Mouse (Mus musculus) hindbrain, postnatal 0 days (tissue): ENCODE data around the gene Stat5b. TPM values are rescaled to one million over a fixed set of nuclear protein-coding genes. Genes with fewer than 3 reads are reported as not detected.

Source experiments
- ATAC-seq: fragments of 200-750 bp; cut with Nextera tagmentation; 2 replicates; pipeline ENCODE4 v1.8.0; 2017; ENCODE audit warnings: mild to moderate bottlenecking, moderate TSS enrichment, moderate library complexity
- DNase-seq: peaks from one replicate; pipeline ENCODE4 v3.0.0-alpha.2; 2015; ENCODE audit warnings: low spot score
- H3K27ac ChIP-seq: fragments of 300-500 bp; sonication (generic); 2 replicates; pipeline ENCODE4 v1.5.1; 2014; ENCODE audit warnings: mild to moderate bottlenecking
- H3K27me3 ChIP-seq: fragments of 300-500 bp; sonication (generic); 2 replicates; pipeline ENCODE4 v1.6.1; 2014; ENCODE audit warnings: low read length, mixed read lengths; ENCODE audit not compliant: insufficient read depth
- H3K36me3 ChIP-seq: fragments of 300-500 bp; sonication (generic); 2 replicates; pipeline ENCODE4 v1.6.1; 2014; ENCODE audit warnings: low read length, mixed read lengths; ENCODE audit not compliant: insufficient read depth
- H3K4me1 ChIP-seq: fragments of 300-500 bp; sonication (generic); 2 replicates; pipeline ENCODE4 v1.6.1; 2014; ENCODE audit warnings: antibody characterized with exemption, low read length, mixed read lengths; ENCODE audit not compliant: insufficient read depth
- H3K4me2 ChIP-seq: fragments of 300-500 bp; sonication (generic); 2 replicates; pipeline ENCODE4 v1.6.1; 2014; ENCODE audit warnings: low read depth, mild to moderate bottlenecking, low read length, moderate library complexity, mixed read lengths
- H3K4me3 ChIP-seq: fragments of 300-500 bp; sonication (generic); 2 replicates; pipeline ENCODE4 v1.5.1; 2014; ENCODE audit warnings: low read length
- H3K9ac ChIP-seq: fragments of 300-500 bp; sonication (generic); replicated peaks from 2 replicates; pipeline ENCODE4 v1.6.1; 2014; ENCODE audit warnings: mild to moderate bottlenecking, low read length, moderate library complexity, mixed read lengths
- H3K9me3 ChIP-seq: fragments of 300-500 bp; sonication (generic); 2 replicates; pipeline ENCODE4 v1.6.1; 2016; ENCODE audit warnings: low read length, mixed read lengths
- CTCF ChIP-seq: IDR thresholded peaks from 2 replicates; pipeline ENCODE4 v1.5.1; 2016; ENCODE audit warnings: antibody characterized with exemption, control low read depth, low read depth
- WGBS: fragments of 180-500 bp; shearing (Covaris S2); extraction: QIAGEN DNeasy Blood & Tissue Kit; methylation state at CpG from one replicate; pipeline ENCODE4 v1.1.7; 2014; 5-methylcytosine and 5-hydroxymethylcytosine counted together
- polyA plus RNA-seq: library from polyadenylated mRNA; unstranded; fragments of >200 nt; fragmentation: Nextera tagmentation; extraction: Ambion mirVana; gene quantifications from 2 replicates; pipeline ENCODE4 v1.2.1, GENCODE M21; 2015
- total RNA-seq: library from RNA; depleted of rRNA; stranded (reverse); fragments of >200 nt; gene quantifications from 2 replicates; pipeline ENCODE4 v1.2.3, GENCODE M21; 2014; rRNA removed

The Stat5b gene
- total and polyA plus RNA-seq, 2 experiments from 2014 or later, result 12.8 to 25.0 TPM

DNA sequence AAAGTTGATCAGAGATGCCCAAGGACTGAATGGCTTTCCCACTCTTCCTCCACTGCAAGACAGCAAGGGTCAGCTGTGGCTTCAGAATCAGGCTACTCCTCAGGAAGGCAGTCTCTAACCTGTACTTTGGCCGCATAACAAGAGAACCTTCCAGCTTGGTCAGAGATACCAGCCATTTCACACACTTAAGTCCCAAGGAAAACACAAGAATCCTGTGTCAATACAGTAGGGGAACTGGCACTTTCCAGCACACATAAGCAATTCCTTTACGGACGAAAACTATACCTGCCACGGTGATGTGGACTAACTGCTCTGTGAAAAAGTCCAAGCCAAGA is 113.8 kb downstream of the Stat5b start:
- ATAC-seq, result no peak
- Histone ChIP-seq H3K9me3 (no peaks in the 10 kb centered on the region), H3K4me3 (peak overlapping the region; percentile 84), H3K27me3 (no peaks in the 10 kb centered on the region), H3K4me2 (peak overlapping the region; percentile 84), H3K36me3 (no peaks in the 10 kb centered on the region), H3K27ac (no peak overlapping the region), H3K4me1 (peaks cover 13% of the 10 kb centered on the region), H3K9ac (peak overlapping the region; percentile 73; the same call in 1 of the 2 replicates)
- DNase-seq, result no peak
- no peak for TF ChIP-seq CTCF
- 85% methylated on average over 4 of the region's 4 CpGs for WGBS

DNA sequence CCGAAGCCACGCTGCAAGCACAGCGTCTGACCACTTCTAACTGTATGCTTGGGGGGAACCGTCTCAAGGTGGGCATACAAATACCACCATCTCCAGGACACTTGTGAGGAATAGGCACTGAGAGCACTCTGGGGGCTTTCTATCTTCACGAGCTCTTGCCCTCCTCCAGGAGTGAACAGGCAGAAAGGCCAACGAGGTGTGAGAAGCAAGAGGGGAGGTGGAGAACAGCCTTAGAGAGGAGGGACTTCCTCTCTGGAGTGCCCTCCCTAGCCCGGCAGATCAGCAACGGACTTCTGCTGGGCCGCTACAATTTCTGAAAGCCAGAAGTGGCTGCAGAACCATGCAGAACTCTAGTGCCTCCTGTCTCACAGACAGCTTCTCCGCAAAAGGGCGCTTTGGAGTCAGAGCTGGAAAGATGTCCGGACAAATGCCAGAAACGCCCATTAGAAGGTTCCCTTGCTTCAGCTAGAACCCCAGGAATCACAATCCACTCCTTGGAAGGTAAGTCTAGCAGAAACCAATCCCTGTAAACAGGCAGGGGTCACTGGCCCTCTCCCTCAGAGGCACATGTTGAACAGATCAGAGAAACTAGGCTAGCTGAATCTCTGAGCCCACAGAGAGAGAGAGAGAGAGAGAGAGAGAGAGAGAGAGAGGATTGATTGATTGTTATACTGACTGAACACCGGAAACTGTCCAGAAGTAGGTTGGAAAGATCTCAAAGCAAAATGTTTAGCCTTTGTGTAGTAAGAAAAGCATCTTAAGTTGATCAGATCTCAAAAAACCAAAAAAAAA is 114.4 kb downstream of the Stat5b start:
- Histone ChIP-seq H3K9ac (0 out of 2 replicates have a peak overlapping the region, but pooled peaks have one; percentile 17), H3K27me3 (no peaks in the 10 kb centered on the region), H3K4me2 (peak overlapping the region; percentile 84), H3K9me3 (no peaks in the 10 kb centered on the region), H3K4me1 (peaks cover 13% of the 10 kb centered on the region), H3K36me3 (no peaks in the 10 kb centered on the region), H3K4me3 (no peak overlapping the region), H3K27ac (no peak overlapping the region)
- ATAC-seq (no peak), DNase-seq (no peak)
- WGBS, result 80% methylated on average over 14 of the region's 14 CpGs
- TF ChIP-seq CTCF, result no peak

DNA sequence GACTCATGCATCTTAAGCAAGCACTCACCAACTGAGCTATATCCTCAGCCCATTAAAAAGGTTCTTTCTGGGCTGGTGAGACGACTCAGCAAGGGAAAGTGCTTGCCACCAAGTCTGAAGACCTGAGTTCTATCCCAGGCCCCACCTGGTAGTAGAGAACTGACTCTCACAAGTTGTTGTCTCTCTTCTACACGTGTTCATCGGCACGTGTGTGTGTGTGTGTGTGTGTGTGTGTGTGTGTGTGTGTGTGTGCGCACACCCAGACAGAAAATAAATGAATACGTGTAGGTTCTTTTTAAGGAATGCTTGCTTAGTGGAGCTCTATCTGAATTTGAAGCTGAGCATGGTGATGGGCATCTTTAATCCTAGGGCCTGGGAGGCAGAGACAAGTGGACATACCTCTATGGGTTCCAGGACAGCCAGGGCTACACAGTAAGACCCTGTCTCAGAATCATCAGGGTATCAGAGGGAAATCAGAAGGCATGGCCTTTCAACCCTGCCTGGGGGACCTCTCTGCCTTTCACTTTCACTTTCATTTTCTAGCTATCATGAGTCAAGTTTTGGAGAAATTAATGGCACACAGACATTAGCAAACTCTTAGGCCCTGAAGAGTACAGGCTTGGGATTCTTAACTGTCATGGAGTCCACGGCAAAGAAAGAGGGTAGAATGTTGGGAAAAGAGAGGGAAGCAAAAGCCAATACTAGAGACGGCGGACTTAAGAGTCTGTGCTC is 115.2 kb downstream of the Stat5b start:
- H3K9me3 ChIP-seq, result no peaks in the 10 kb centered on the region
- no peak overlapping the region for H3K4me2 ChIP-seq
- 89% methylated on average over 9 of the region's 9 CpGs for WGBS
- no peaks in the 10 kb centered on the region for H3K27me3 ChIP-seq
- ATAC-seq (no peak), DNase-seq (no peak)
- no peak overlapping the region for H3K4me3 ChIP-seq
- no peak overlapping the region for H3K9ac ChIP-seq
- no peak overlapping the region for H3K27ac ChIP-seq
- TF ChIP-seq CTCF, result no peak
- H3K4me1 ChIP-seq, result peaks cover 13% of the 10 kb centered on the region
- H3K36me3 ChIP-seq, result no peaks in the 10 kb centered on the region

Other genes starting within 250 kb of the Stat5b start
- 125 and 131 TPM in 2 replicates for gene Nkiras2, start 231.5 kb downstream of the Stat5b start, total RNA-seq
- 77.5 and 82.1 TPM in 2 replicates for gene Nkiras2, start 231.5 kb downstream of the Stat5b start, polyA plus RNA-seq
- gene Dnajc7, start 230.6 kb downstream of the Stat5b start, total RNA-seq, result 64.6 and 73.8 TPM in 2 replicates
- 237 and 246 TPM in 2 replicates for gene Dnajc7, start 230.6 kb downstream of the Stat5b start, polyA plus RNA-seq
- 9.8 and 13.0 TPM in 2 replicates for gene Zfp385c, start 158.3 kb downstream of the Stat5b start, total RNA-seq
- gene Zfp385c, start 158.3 kb downstream of the Stat5b start, polyA plus RNA-seq, result 10.0 and 11.3 TPM in 2 replicates
- 0.61 and 1.2 TPM in 2 replicates for gene Dhx58, start 146.5 kb downstream of the Stat5b start, total RNA-seq
- 2.7 and 3.1 TPM in 2 replicates for gene Dhx58, start 146.5 kb downstream of the Stat5b start, polyA plus RNA-seq
- gene Kat2a, start 138.3 kb downstream of the Stat5b start, total RNA-seq, result 62.6 and 63.3 TPM in 2 replicates
- 56.0 and 61.7 TPM in 2 replicates for gene Kat2a, start 138.3 kb downstream of the Stat5b start, polyA plus RNA-seq
- gene Hspb9, start 136.9 kb downstream of the Stat5b start, total RNA-seq, result not detected in 2 replicates
- gene Hspb9, start 136.9 kb downstream of the Stat5b start, polyA plus RNA-seq, result 0.24 and 0.28 TPM in 2 replicates
- 246 and 248 TPM in 2 replicates for gene Rab5c, start 112.5 kb downstream of the Stat5b start, total RNA-seq
- 34.1 and 34.4 TPM in 2 replicates for gene Rab5c, start 112.5 kb downstream of the Stat5b start, polyA plus RNA-seq
- 10.0 and 12.9 TPM in 2 replicates for gene Kcnh4, start 90.8 kb downstream of the Stat5b start, total RNA-seq
- 3.6 and 4.2 TPM in 2 replicates for gene Kcnh4, start 90.8 kb downstream of the Stat5b start, polyA plus RNA-seq
- 6.9 TPM in 1 of 2 replicates, not detected in the other for gene Hcrt, start 87.8 kb downstream of the Stat5b start, total RNA-seq
- 0.88 and 1.2 TPM in 2 replicates for gene Hcrt, start 87.8 kb downstream of the Stat5b start, polyA plus RNA-seq
- gene Ghdc, start 79.8 kb downstream of the Stat5b start, total RNA-seq, result 15.9 and 20.9 TPM in 2 replicates
- 7.5 and 8.3 TPM in 2 replicates for gene Ghdc, start 79.8 kb downstream of the Stat5b start, polyA plus RNA-seq
- 4.1 and 5.5 TPM in 2 replicates for gene Stat5a, start 8.6 kb upstream of the Stat5b start, total RNA-seq
- gene Stat5a, start 8.6 kb upstream of the Stat5b start, polyA plus RNA-seq, result 2.5 and 3.3 TPM in 2 replicates
- 49.7 and 56.2 TPM in 2 replicates for gene Stat3, start 88.8 kb upstream of the Stat5b start, total RNA-seq
- gene Stat3, start 88.8 kb upstream of the Stat5b start, polyA plus RNA-seq, result 41.4 and 43.4 TPM in 2 replicates
- 19.7 and 26.3 TPM in 2 replicates for gene Cavin1, start 120.2 kb upstream of the Stat5b start, total RNA-seq
- gene Cavin1, start 120.2 kb upstream of the Stat5b start, polyA plus RNA-seq, result 48.6 and 50.2 TPM in 2 replicates
- gene Atp6v0a1, start 158.7 kb upstream of the Stat5b start, total RNA-seq, result 213 and 222 TPM in 2 replicates
- 162 and 181 TPM in 2 replicates for gene Atp6v0a1, start 158.7 kb upstream of the Stat5b start, polyA plus RNA-seq
- 23.1 and 23.8 TPM in 2 replicates for gene Naglu, start 219.3 kb upstream of the Stat5b start, total RNA-seq
- gene Naglu, start 219.3 kb upstream of the Stat5b start, polyA plus RNA-seq, result 15.3 and 17.0 TPM in 2 replicates
- 0.16 and 0.22 TPM in 2 replicates for gene Hsd17b1, start 227.7 kb upstream of the Stat5b start, total RNA-seq
- gene Hsd17b1, start 227.7 kb upstream of the Stat5b start, polyA plus RNA-seq, result not detected in 2 replicates
- gene Coasy, start 231.8 kb upstream of the Stat5b start, total RNA-seq, result 45.7 and 53.2 TPM in 2 replicates
- gene Coasy, start 231.8 kb upstream of the Stat5b start, polyA plus RNA-seq, result 34.5 and 35.1 TPM in 2 replicates
- gene Mlx, start 236.6 kb upstream of the Stat5b start, total RNA-seq, result 42.2 and 75.2 TPM in 2 replicates
- 58.3 and 61.0 TPM in 2 replicates for gene Mlx, start 236.6 kb upstream of the Stat5b start, polyA plus RNA-seq
- gene Psmc3ip, start 244.7 kb upstream of the Stat5b start, total RNA-seq, result 2.9 and 5.5 TPM in 2 replicates
- gene Psmc3ip, start 244.7 kb upstream of the Stat5b start, polyA plus RNA-seq, result 16.3 and 17.5 TPM in 2 replicates